Mouse (Mus musculus) lung, embryonic 14.5 days (tissue): ENCODE data around the gene Scrn2. TPM values are rescaled to one million over a fixed set of nuclear protein-coding genes. Genes with fewer than 3 reads are reported as not detected.

ENCODE experiments used
- ATAC-seq: fragments of 200-750 bp; cut with Nextera tagmentation; 2 replicates; pipeline ENCODE4 v1.8.0; 2017; ENCODE audit warnings: mild to moderate bottlenecking, moderate TSS enrichment, moderate library complexity; ENCODE audit not compliant: insufficient read depth
- DNase-seq: peaks from one replicate; pipeline ENCODE4 v3.0.0-alpha.2; 2015
- H3K27ac ChIP-seq: fragments of 300-500 bp; sonication (generic); 2 replicates; pipeline ENCODE4 v1.5.1; 2014; ENCODE audit warnings: low read depth, mild to moderate bottlenecking, moderate library complexity
- H3K27me3 ChIP-seq: fragments of 300-500 bp; sonication (generic); 2 replicates; pipeline ENCODE4 v1.6.1; 2014; ENCODE audit warnings: low read length, control low read depth; ENCODE audit not compliant: insufficient read depth
- H3K36me3 ChIP-seq: fragments of 300-500 bp; sonication (generic); 2 replicates; pipeline ENCODE4 v1.6.1; 2014; ENCODE audit warnings: control low read depth; ENCODE audit not compliant: insufficient read depth
- H3K4me1 ChIP-seq: fragments of 300-500 bp; sonication (generic); 2 replicates; pipeline ENCODE4 v1.6.1; 2014; ENCODE audit warnings: antibody characterized with exemption, control low read depth; ENCODE audit not compliant: insufficient read depth
- H3K4me2 ChIP-seq: fragments of 300-500 bp; sonication (generic); 2 replicates; pipeline ENCODE4 v1.6.1; 2014; ENCODE audit warnings: mild to moderate bottlenecking
- H3K4me3 ChIP-seq: fragments of 300-500 bp; sonication (generic); 2 replicates; pipeline ENCODE4 v1.5.1; 2014; ENCODE audit warnings: low read depth, low read length
- H3K9ac ChIP-seq: fragments of 300-500 bp; sonication (generic); 2 replicates; pipeline ENCODE4 v1.6.1; 2014
- H3K9me3 ChIP-seq: fragments of 300-500 bp; sonication (generic); 2 replicates; pipeline ENCODE4 v1.6.1; 2016; ENCODE audit warnings: low read depth, low read length, control low read depth
- CTCF ChIP-seq: IDR thresholded peaks from 2 replicates; pipeline ENCODE4 v1.5.1; 2016; ENCODE audit warnings: antibody characterized with exemption, low read depth
- whole genome bisulfite sequencing: fragments of 180-500 bp; shearing (Covaris S2); extraction: QIAGEN DNeasy Blood & Tissue Kit; methylation state at CpG from one replicate; pipeline ENCODE4 v1.1.7; 2014; 5-methylcytosine and 5-hydroxymethylcytosine counted together
- polyA plus RNA-seq: library from polyadenylated mRNA; unstranded; fragments of >200 nt; fragmentation: Nextera tagmentation; extraction: Ambion mirVana; gene quantifications from 2 replicates; pipeline ENCODE4 v1.2.1, GENCODE M21; 2014

The Scrn2 gene
- 24.5 and 30.2 TPM in 2 replicates for polyA plus RNA-seq

DNA sequence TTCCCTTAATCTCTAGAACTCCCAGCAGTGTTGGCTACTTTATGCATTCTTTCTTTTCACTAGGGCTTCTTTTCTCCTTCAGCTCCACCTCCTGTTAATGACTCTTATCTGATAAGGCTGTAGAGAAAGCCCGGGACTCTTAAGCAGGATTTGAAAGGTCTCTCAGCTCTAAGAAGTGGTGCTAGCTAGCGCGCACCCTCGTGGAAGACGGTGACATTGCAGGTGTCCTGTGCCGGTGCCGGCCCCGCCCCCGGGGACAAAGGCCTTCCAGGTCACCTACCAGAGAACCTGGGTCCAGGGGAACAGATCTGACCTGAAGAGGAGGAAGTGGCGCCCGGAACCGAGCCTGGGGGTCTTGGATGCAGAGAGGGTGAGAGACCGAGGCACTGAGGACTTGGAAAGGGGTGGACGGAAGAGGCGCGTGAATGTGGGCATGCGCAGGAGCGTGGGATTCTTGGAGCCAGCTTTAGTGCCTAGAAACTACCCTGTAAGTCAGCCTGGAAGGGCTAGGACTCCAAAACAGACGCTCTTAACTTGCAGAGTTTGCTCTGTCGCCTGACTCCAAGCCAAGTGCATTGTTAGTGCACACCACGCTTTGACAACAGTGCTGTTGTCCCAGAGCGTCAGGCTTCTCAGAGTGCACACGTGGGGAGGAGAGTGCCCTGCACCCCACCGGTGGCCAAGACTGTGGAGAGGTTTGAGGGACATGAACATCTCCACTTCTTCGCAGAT lies at the start of gene Scrn2:
Scrn2 (plus strand) TSS at position 253 of the 732 bp plus-strand sequence.
- peak within 1 kb of the TSS; percentile 57 for H3K4me3 ChIP-seq
- TF ChIP-seq CTCF, result peak; percentile 92
- peak within 1 kb of the TSS; percentile 82 for H3K4me2 ChIP-seq
- no peaks in the 10 kb centered on the region for H3K9me3 ChIP-seq
- peaks cover 10% of the 10 kb centered on the region for H3K4me1 ChIP-seq
- peak within 1 kb of the TSS; percentile 65 for H3K9ac ChIP-seq
- H3K27me3 ChIP-seq, result no peaks in the 10 kb centered on the region
- peak; percentile 95 for DNase-seq
- H3K36me3 ChIP-seq, result peaks cover 18% of the 10 kb centered on the region; the same call in 1 of the 2 replicates
- WGBS, result under 1% methylated on average over 25 of the region's 25 CpGs
- peak; percentile 77 for ATAC-seq
- H3K27ac ChIP-seq, result peak within 1 kb of the TSS; percentile 78

DNA sequence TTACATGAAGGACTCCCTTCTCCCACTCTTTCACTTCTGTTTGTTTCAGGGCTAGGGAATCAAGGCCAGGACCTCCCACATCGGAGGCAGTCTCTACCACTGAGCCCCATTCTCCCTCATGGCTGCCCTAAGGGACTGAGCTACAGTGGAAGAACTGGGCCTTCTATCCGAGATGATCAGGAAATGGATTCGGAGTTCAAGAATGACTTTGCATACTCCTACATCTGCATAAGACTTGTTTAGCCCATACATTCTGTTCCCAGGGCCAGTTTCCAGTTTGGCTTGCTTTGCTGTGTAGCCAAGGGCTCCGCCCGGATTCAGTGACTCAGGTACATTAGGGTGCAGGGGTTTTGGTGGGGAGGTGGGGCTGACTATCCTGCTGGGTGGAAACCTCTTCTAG lies 49.7 kb upstream of the Scrn2 start:
- Histone ChIP-seq H3K27ac (no peak overlapping the region), H3K4me2 (no peak overlapping the region), H3K9ac (no peak overlapping the region), H3K4me1 (peaks cover 9% of the 10 kb centered on the region), H3K9me3 (no peaks in the 10 kb centered on the region), H3K36me3 (no peaks in the 10 kb centered on the region), H3K27me3 (no peaks in the 10 kb centered on the region), H3K4me3 (no peak overlapping the region)
- WGBS, result 74% methylated on average over 5 of the region's 5 CpGs
- no peak for ATAC-seq
- TF ChIP-seq CTCF, result no peak
- DNase-seq, result no peak

DNA sequence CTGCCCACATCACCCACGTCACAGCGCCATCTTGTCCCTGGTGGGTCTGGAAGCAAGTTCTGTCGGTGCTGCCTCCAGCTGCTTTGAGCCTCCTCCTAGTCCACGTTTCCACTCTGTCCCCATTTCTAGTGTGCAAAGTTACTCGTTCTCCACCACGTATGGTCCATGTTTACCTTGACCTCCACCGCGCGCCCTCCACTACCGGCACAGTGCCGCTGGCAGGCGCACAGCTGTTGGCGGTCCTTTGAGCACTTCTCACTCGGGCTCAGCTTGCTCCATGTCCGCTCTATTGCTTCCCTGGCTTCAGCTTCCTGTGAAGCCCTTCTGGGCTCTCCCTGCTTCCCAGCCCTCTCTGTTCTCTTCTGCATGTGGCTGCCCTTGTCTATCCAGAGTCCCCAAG lies 48.3 kb upstream of the Scrn2 start:
- H3K36me3 ChIP-seq, result no peaks in the 10 kb centered on the region
- WGBS, result 53% methylated on average over 15 of the region's 15 CpGs
- H3K27me3 ChIP-seq, result no peaks in the 10 kb centered on the region
- TF ChIP-seq CTCF, result no peak
- DNase-seq (no peak), ATAC-seq (no peak)
- peaks cover 5% of the 10 kb centered on the region; the same call in 1 of the 2 replicates for H3K4me1 ChIP-seq
- H3K9me3 ChIP-seq, result no peaks in the 10 kb centered on the region
- H3K9ac ChIP-seq, result no peak overlapping the region
- H3K4me2 ChIP-seq, result no peak overlapping the region
- H3K27ac ChIP-seq, result no peak overlapping the region
- H3K4me3 ChIP-seq, result no peak overlapping the region

DNA sequence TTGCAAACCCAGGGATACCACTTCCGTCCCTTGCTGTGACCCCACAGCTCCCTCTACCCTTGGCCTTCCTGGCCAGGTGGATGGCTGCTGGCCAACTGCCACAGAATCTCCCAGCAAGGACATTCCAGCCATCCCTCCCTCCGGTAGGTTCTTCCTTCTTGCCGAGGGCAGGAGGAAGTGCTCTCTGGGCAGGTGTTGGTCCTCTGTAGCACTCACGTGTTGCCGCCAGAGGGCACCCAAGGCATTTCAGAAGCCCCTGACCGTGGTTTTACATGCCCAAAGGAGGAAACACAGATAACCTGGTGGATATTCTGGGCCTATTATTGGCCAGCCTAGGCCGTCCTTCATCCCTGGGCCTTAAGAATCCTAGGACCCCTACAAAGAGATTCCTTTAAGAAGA lies 47.4 kb upstream of the Scrn2 start:
- H3K9me3 ChIP-seq, result no peaks in the 10 kb centered on the region
- H3K27me3 ChIP-seq, result no peaks in the 10 kb centered on the region
- no peak overlapping the region for H3K9ac ChIP-seq
- peak; percentile 97 for TF ChIP-seq CTCF
- DNase-seq, result peak; percentile 91
- no peak overlapping the region for H3K4me3 ChIP-seq
- no peak overlapping the region; the same call in 1 of the 2 replicates for H3K4me2 ChIP-seq
- ATAC-seq, result no peak
- no peak overlapping the region for H3K27ac ChIP-seq
- 1% methylated on average over 7 of the region's 7 CpGs for WGBS
- no peaks in the 10 kb centered on the region for H3K36me3 ChIP-seq
- H3K4me1 ChIP-seq, result peaks cover 5% of the 10 kb centered on the region; the same call in 1 of the 2 replicates

DNA sequence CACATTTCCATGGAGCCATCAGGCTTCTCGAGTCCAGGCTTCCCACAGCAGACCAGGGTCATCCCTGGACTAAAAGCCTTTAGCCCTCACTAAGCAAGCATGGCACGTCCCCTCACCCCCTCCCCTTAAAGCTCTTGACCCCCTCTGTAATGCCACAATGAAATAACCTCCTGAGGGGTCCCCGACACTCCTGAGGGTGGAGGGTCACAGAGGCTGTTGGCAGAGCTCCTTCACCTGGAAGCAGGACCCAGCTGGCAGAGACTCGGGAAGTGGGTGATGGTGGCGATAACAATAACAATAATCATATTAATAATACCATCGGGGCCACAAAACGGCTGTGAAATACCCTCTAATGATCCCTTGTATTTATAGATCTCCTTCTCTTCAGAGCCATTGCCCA lies 46.9 kb upstream of the Scrn2 start, which contains the start of gene Sp2:
Sp2 (minus strand) TSS at position 101 of the 400 bp plus-strand sequence.
- no peaks in the 10 kb centered on the region for H3K9me3 ChIP-seq
- no peaks in the 10 kb centered on the region for H3K36me3 ChIP-seq
- H3K4me1 ChIP-seq, result peaks cover 5% of the 10 kb centered on the region; the same call in 1 of the 2 replicates
- H3K4me2 ChIP-seq, result no peak within 1 kb of the TSS; the same call in 1 of the 2 replicates
- H3K27me3 ChIP-seq, result no peaks in the 10 kb centered on the region
- H3K4me3 ChIP-seq, result no peak within 1 kb of the TSS
- ATAC-seq, result no peak
- H3K9ac ChIP-seq, result no peak within 1 kb of the TSS
- no peak within 1 kb of the TSS for H3K27ac ChIP-seq
- TF ChIP-seq CTCF, result no peak
- DNase-seq, result no peak
- WGBS, result 69% methylated on average over 7 of the region's 7 CpGs

DNA sequence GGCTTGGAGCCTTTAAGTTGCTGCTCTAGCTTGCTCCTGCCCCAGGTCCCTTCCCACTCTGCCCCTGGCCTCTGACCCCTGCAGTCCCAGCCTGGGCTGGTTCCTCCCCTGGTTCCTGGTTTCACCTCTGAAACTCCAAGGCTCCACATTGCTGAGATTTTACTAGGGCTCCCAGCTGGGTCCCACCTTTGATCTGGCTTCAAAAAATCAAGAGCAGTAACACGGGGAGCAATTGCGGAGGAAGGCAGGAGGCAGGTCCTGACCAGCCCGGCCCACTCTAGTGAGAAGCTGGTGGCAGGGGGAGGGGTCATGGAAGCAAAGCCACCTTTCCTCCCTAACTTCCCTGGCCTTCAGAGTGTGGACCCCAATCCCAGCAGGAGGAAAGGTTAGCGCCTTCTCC lies 44.8 kb upstream of the Scrn2 start:
- WGBS, result 42% methylated on average over 4 of the region's 4 CpGs

DNA sequence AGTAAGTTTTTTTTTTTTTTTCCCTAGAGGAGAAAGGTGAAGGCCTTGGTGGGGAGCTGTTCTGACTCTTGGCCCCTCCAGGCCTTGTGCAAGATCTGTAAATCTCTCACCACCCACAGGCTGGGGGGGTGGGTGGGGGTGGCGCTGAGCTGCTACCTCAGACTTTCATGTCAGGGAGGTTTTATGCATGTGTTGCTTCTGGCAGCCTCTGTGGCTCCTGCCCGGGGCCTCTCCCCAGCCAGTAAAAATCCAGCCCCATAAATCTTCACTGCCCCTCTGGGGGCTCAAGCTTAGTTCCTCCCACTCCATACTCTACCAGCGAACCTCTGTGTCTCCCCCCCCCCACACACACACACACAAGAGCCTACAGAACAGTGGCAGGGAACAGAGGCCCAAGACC lies 43.3 kb upstream of the Scrn2 start:
- Histone ChIP-seq H3K4me2 (no peak overlapping the region), H3K9ac (no peak overlapping the region), H3K4me3 (no peak overlapping the region), H3K27ac (no peak overlapping the region), H3K36me3 (no peaks in the 10 kb centered on the region), H3K27me3 (no peaks in the 10 kb centered on the region), H3K4me1 (0 out of 2 replicates have a peak, but pooled peaks cover 8% of the 10 kb centered on the region), H3K9me3 (no peaks in the 10 kb centered on the region)
- WGBS, result 39% methylated on average over 3 of the region's 3 CpGs
- no peak for TF ChIP-seq CTCF
- ATAC-seq (no peak), DNase-seq (no peak)

More for the DNA sequence above, 44.8 kb upstream of the Scrn2 start:
- DNase-seq (no peak), ATAC-seq (no peak)
- Histone ChIP-seq H3K27me3 (no peaks in the 10 kb centered on the region), H3K4me1 (0 out of 2 replicates have a peak, but pooled peaks cover 6% of the 10 kb centered on the region), H3K4me3 (no peak overlapping the region), H3K27ac (no peak overlapping the region), H3K36me3 (no peaks in the 10 kb centered on the region), H3K9me3 (no peaks in the 10 kb centered on the region), H3K9ac (no peak overlapping the region), H3K4me2 (no peak overlapping the region)
- no peak for TF ChIP-seq CTCF
